Mouse (Mus musculus): ENCODE measurements at regions not wholly inside any gene's neighbourhood (a gene's known extent, or its start where the extent isn't known, plus 50 kb on each side); places are given as distances from the start of the nearest gene placed in this dataset.

- H3K27ac ChIP-seq (ENCODE audit: low read depth, low read length) = no peak overlapping the region
- no peaks in the 10 kb centered on the region for H3K36me3 ChIP-seq (ENCODE audit: insufficient read depth, low read length)
- no peak overlapping the region for H3K9ac ChIP-seq (replicated peaks; ENCODE audit: low read length, poor library complexity, severe bottlenecking)
- no peak for ATAC-seq (ENCODE audit: low FRiP score)
- H3K4me1 ChIP-seq (ENCODE audit: insufficient read depth, low read length) = no peaks in the 10 kb centered on the region
- 73% methylated on average over 3 of the region's 3 CpGs for whole genome bisulfite sequencing
- H3K4me3 ChIP-seq (ENCODE audit: low read depth, low read length) = no peak overlapping the region
- no peak overlapping the region for H3K4me2 ChIP-seq (ENCODE audit: low read depth, low read length, poor library complexity, severe bottlenecking)
- 0 out of 2 replicates have a peak, but pooled peaks cover 3% of the 10 kb centered on the region for H3K27me3 ChIP-seq (ENCODE audit: insufficient read depth, low read length)
- DNase-seq (ENCODE audit: low spot score) = no peak
- no peak for TF ChIP-seq CTCF (IDR thresholded peaks at IDR 0.05)
- no peaks in the 10 kb centered on the region for H3K9me3 ChIP-seq (ENCODE audit: low read length)
Measured at GRCm38 (mm10) chr1:77175214-77175613, 339.7 kb downstream of the Epha4 start.

GRCm38 (mm10) chr1:77176516-77176915, 338.4 kb downstream of the Epha4 start:
- Histone ChIP-seq H3K36me3 (ENCODE audit: insufficient read depth, low read length) (no peaks in the 10 kb centered on the region), H3K9me3 (ENCODE audit: low read length) (no peaks in the 10 kb centered on the region), H3K4me2 (ENCODE audit: low read depth, low read length, poor library complexity, severe bottlenecking) (no peak overlapping the region), H3K27me3 (ENCODE audit: insufficient read depth, low read length) (0 out of 2 replicates have a peak, but pooled peaks cover 3% of the 10 kb centered on the region), H3K27ac (ENCODE audit: low read depth, low read length) (no peak overlapping the region), H3K4me3 (ENCODE audit: low read depth, low read length) (no peak overlapping the region), H3K9ac (replicated peaks; ENCODE audit: low read length, poor library complexity, severe bottlenecking) (no peak overlapping the region), H3K4me1 (ENCODE audit: insufficient read depth, low read length) (no peaks in the 10 kb centered on the region)
- no peak for TF ChIP-seq CTCF (IDR thresholded peaks at IDR 0.05)
- ATAC-seq (ENCODE audit: low FRiP score) = no peak
- no peak for DNase-seq (ENCODE audit: low spot score)
- 92% methylated on average over 2 of the region's 2 CpGs for WGBS

- DNase-seq (ENCODE audit: low spot score) (no peak), ATAC-seq (ENCODE audit: low FRiP score) (no peak)
- H3K9me3 ChIP-seq (ENCODE audit: low read length) = no peaks in the 10 kb centered on the region
- H3K4me2 ChIP-seq (ENCODE audit: low read depth, low read length, poor library complexity, severe bottlenecking) = no peak overlapping the region
- H3K4me3 ChIP-seq (ENCODE audit: low read depth, low read length) = no peak overlapping the region
- no peaks in the 10 kb centered on the region for H3K36me3 ChIP-seq (ENCODE audit: insufficient read depth, low read length)
- H3K27me3 ChIP-seq (ENCODE audit: insufficient read depth, low read length) = 0 out of 2 replicates have a peak, but pooled peaks cover 2% of the 10 kb centered on the region
- no peak overlapping the region for H3K9ac ChIP-seq (replicated peaks; ENCODE audit: low read length, poor library complexity, severe bottlenecking)
- H3K27ac ChIP-seq (ENCODE audit: low read depth, low read length) = no peak overlapping the region
- peak; percentile 51 for TF ChIP-seq CTCF (IDR thresholded peaks at IDR 0.05)
- WGBS = 90% methylated on average over 2 of the region's 2 CpGs
- H3K4me1 ChIP-seq (ENCODE audit: insufficient read depth, low read length) = no peaks in the 10 kb centered on the region
Measured at GRCm38 (mm10) chr1:77183965-77184364, 330.9 kb downstream of the Epha4 start.

GRCm38 (mm10) chr1:77190141-77190540, 324.7 kb downstream of the Epha4 start:
- 90% methylated on average over 3 of the region's 3 CpGs for WGBS
- Histone ChIP-seq H3K4me1 (ENCODE audit: insufficient read depth, low read length) (no peaks in the 10 kb centered on the region), H3K27ac (ENCODE audit: low read depth, low read length) (no peak overlapping the region), H3K4me2 (ENCODE audit: low read depth, low read length, poor library complexity, severe bottlenecking) (no peak overlapping the region), H3K27me3 (ENCODE audit: insufficient read depth, low read length) (no peaks in the 10 kb centered on the region), H3K9me3 (ENCODE audit: low read length) (no peaks in the 10 kb centered on the region), H3K9ac (replicated peaks; ENCODE audit: low read length, poor library complexity, severe bottlenecking) (no peak overlapping the region), H3K36me3 (ENCODE audit: insufficient read depth, low read length) (no peaks in the 10 kb centered on the region), H3K4me3 (ENCODE audit: low read depth, low read length) (no peak overlapping the region)
- DNase-seq (ENCODE audit: low spot score) = no peak
- no peak for TF ChIP-seq CTCF (IDR thresholded peaks at IDR 0.05)
- ATAC-seq (ENCODE audit: low FRiP score) = no peak

GRCm38 (mm10) chr1:77201321-77201917, 313.5 kb downstream of the Epha4 start:
- DNase-seq (ENCODE audit: low spot score) = no peak
- Histone ChIP-seq H3K27me3 (ENCODE audit: insufficient read depth, low read length) (no peaks in the 10 kb centered on the region), H3K9ac (replicated peaks; ENCODE audit: low read length, poor library complexity, severe bottlenecking) (no peak overlapping the region), H3K36me3 (ENCODE audit: insufficient read depth, low read length) (no peaks in the 10 kb centered on the region), H3K4me2 (ENCODE audit: low read depth, low read length, poor library complexity, severe bottlenecking) (no peak overlapping the region), H3K27ac (ENCODE audit: low read depth, low read length) (no peak overlapping the region), H3K4me3 (ENCODE audit: low read depth, low read length) (no peak overlapping the region), H3K4me1 (ENCODE audit: insufficient read depth, low read length) (no peaks in the 10 kb centered on the region), H3K9me3 (ENCODE audit: low read length) (no peaks in the 10 kb centered on the region)
- TF ChIP-seq CTCF (IDR thresholded peaks at IDR 0.05) = no peak
- WGBS = 88% methylated on average over 3 of the region's 3 CpGs
- no peak for ATAC-seq (ENCODE audit: low FRiP score)

- Histone ChIP-seq H3K4me3 (ENCODE audit: low read depth, low read length) (no peak overlapping the region), H3K9me3 (ENCODE audit: low read length) (no peaks in the 10 kb centered on the region), H3K27ac (ENCODE audit: low read depth, low read length) (no peak overlapping the region), H3K27me3 (ENCODE audit: insufficient read depth, low read length) (no peaks in the 10 kb centered on the region), H3K4me2 (ENCODE audit: low read depth, low read length, poor library complexity, severe bottlenecking) (no peak overlapping the region), H3K36me3 (ENCODE audit: insufficient read depth, low read length) (no peaks in the 10 kb centered on the region), H3K9ac (replicated peaks; ENCODE audit: low read length, poor library complexity, severe bottlenecking) (no peak overlapping the region), H3K4me1 (ENCODE audit: insufficient read depth, low read length) (no peaks in the 10 kb centered on the region)
- DNase-seq (ENCODE audit: low spot score) (no peak), ATAC-seq (ENCODE audit: low FRiP score) (no peak)
- no peak for TF ChIP-seq CTCF (IDR thresholded peaks at IDR 0.05)
- WGBS = 83% methylated on average over 4 of the region's 4 CpGs
Measured at GRCm38 (mm10) chr1:77202948-77203347, 311.9 kb downstream of the Epha4 start.

All from midbrain, postnatal 0 days (tissue).